Mouse (Mus musculus) MEL (cell line): ENCODE results near the gene Slc44a5. TPM values are rescaled to one million over a fixed set of nuclear protein-coding genes. Genes with fewer than 3 reads are reported as not detected.

Experiments
- DNase-seq: peaks from one replicate; pipeline ENCODE4 v3.0.0; 2011; ENCODE audit warnings: low read depth, low spot score
- H3K27ac ChIP-seq: 2 replicates; pipeline ENCODE4 v1.5.1; 2012; ENCODE audit warnings: low read depth, mild to moderate bottlenecking, control low read depth, low read length, moderate library complexity; ENCODE audit not compliant: control insufficient read depth
- H3K27me3 ChIP-seq, 2 experiments: fragments of 150-350 bp in 1 of 2; sonication (generic) in 1 of 2; 2 replicates each; pipeline ENCODE4 v1.6.1; 2012; ENCODE audit warnings: low read length in 2 of 2, mild to moderate bottlenecking in 2 of 2, improper control_type of control experiment in 1 of 2, moderate library complexity in 1 of 2; ENCODE audit not compliant: insufficient read depth in 2 of 2, control insufficient read depth in 1 of 2
- H3K36me3 ChIP-seq, 2 experiments: 2 replicates each; pipeline ENCODE4 v1.6.1; 2012 to 2014; ENCODE audit warnings: low read length in 2 of 2, improper control_type of control experiment in 1 of 2, inconsistent platforms in 1 of 2, mild to moderate bottlenecking in 1 of 2; ENCODE audit not compliant: insufficient read depth in 2 of 2, control insufficient read depth in 1 of 2
- H3K4me1 ChIP-seq, 2 experiments: fragments of 150-350 bp in 1 of 2; sonication (generic) in 1 of 2; 2 replicates each; pipeline ENCODE4 v1.6.1; 2012; ENCODE audit warnings: low read length in 2 of 2, improper control_type of control experiment in 1 of 2, mild to moderate bottlenecking in 1 of 2; ENCODE audit not compliant: insufficient read depth in 2 of 2, control insufficient read depth in 1 of 2
- H3K4me3 ChIP-seq, 2 experiments: fragments of 150-350 bp in 1 of 2; sonication (generic) in 1 of 2; 2 replicates each; pipeline ENCODE4 v1.5.1; 2012; ENCODE audit warnings: low read depth in 2 of 2, low read length in 2 of 2, mild to moderate bottlenecking in 2 of 2, moderate library complexity in 2 of 2, control low read depth in 1 of 2, improper control_type of control experiment in 1 of 2; ENCODE audit not compliant: control insufficient read depth in 1 of 2, insufficient read depth in 1 of 2
- H3K79me2 ChIP-seq: 2 replicates; pipeline ENCODE4 v1.6.1; 2012; ENCODE audit warnings: mild to moderate bottlenecking, low read length, moderate library complexity; ENCODE audit not compliant: control insufficient read depth, poor library complexity, insufficient read depth
- H3K9ac ChIP-seq: 2 replicates; pipeline ENCODE4 v1.6.1; 2012; ENCODE audit warnings: low read depth, mild to moderate bottlenecking, control low read depth, low read length, moderate library complexity; ENCODE audit not compliant: control insufficient read depth, poor library complexity, severe bottlenecking
- H3K9me3 ChIP-seq: fragments of 150-350 bp; sonication (generic); replicated peaks from 2 replicates; pipeline ENCODE4 v1.6.1; 2012; ENCODE audit warnings: mild to moderate bottlenecking, low read length, improper control_type of control experiment, moderate library complexity; ENCODE audit not compliant: insufficient read depth
- BHLHE40 ChIP-seq: IDR thresholded peaks from 2 replicates; pipeline ENCODE4 v1.6.1; 2012; ENCODE audit warnings: low read depth, mild to moderate bottlenecking, inconsistent platforms, low read length, improper control_type of control experiment, borderline replicate concordance
- CHD2 ChIP-seq: IDR thresholded peaks from 2 replicates; pipeline ENCODE4 v1.6.1; 2011; ENCODE audit warnings: low read length, improper control_type of control experiment
- ELF1 ChIP-seq: IDR thresholded peaks from 2 replicates; pipeline ENCODE4 v1.6.1; 2014; ENCODE audit warnings: low read depth, mild to moderate bottlenecking, inconsistent platforms, low read length, improper control_type of control experiment, moderate library complexity
- ETS1 ChIP-seq: IDR thresholded peaks from 2 replicates; pipeline ENCODE4 v1.6.1; 2012; ENCODE audit warnings: low read depth, mild to moderate bottlenecking, inconsistent platforms, low read length, improper control_type of control experiment, moderate library complexity
- GABPA ChIP-seq: IDR thresholded peaks from 2 replicates; pipeline ENCODE4 v1.6.1; 2012; ENCODE audit warnings: low read depth, mild to moderate bottlenecking, inconsistent platforms, low read length, improper control_type of control experiment, moderate library complexity
- GATA1 ChIP-seq: IDR thresholded peaks from 2 replicates; pipeline ENCODE4 v1.6.1; 2011; ENCODE audit warnings: low read depth, low read length, improper control_type of control experiment
- HCFC1 ChIP-seq: IDR thresholded peaks from 2 replicates; pipeline ENCODE4 v1.6.1; 2012; ENCODE audit warnings: low read depth, mild to moderate bottlenecking, inconsistent platforms, low read length, improper control_type of control experiment, moderate library complexity
- JUND ChIP-seq: IDR thresholded peaks from 2 replicates; pipeline ENCODE4 v1.6.1; 2011; ENCODE audit warnings: low read depth, mild to moderate bottlenecking, improper control_type of control experiment, low read length
- KAT2A ChIP-seq: conservative IDR thresholded peaks from 2 replicates; pipeline ENCODE4 v1.6.1; 2012; ENCODE audit warnings: low read depth, low read length, improper control_type of control experiment, inconsistent platforms
- MAFK ChIP-seq: IDR thresholded peaks from 2 replicates; pipeline ENCODE4 v1.6.1; 2011; ENCODE audit warnings: low read depth, mild to moderate bottlenecking, low read length, improper control_type of control experiment, borderline replicate concordance
- MAZ ChIP-seq: IDR thresholded peaks from 2 replicates; pipeline ENCODE4 v1.6.1; 2012; ENCODE audit warnings: low read depth, mild to moderate bottlenecking, inconsistent platforms, low read length, improper control_type of control experiment
- MYB ChIP-seq: IDR thresholded peaks from 2 replicates; pipeline ENCODE4 v1.6.1; 2011; ENCODE audit warnings: mild to moderate bottlenecking, low read depth, low read length, improper control_type of control experiment
- MYC ChIP-seq: IDR thresholded peaks from 2 replicates; pipeline ENCODE4 v1.6.1; 2011; ENCODE audit warnings: low read depth, mild to moderate bottlenecking, low read length, improper control_type of control experiment, moderate library complexity
- NELFE ChIP-seq: IDR thresholded peaks from 2 replicates; pipeline ENCODE4 v1.6.1; 2011; ENCODE audit warnings: low read depth, low read length, improper control_type of control experiment
- NRF1 ChIP-seq: IDR thresholded peaks from 2 replicates; pipeline ENCODE4 v1.6.1; 2014; ENCODE audit warnings: low read depth, mild to moderate bottlenecking, inconsistent platforms, low read length, improper control_type of control experiment, moderate library complexity; ENCODE audit not compliant: poor library complexity, insufficient read depth, severe bottlenecking
- POLR2A ChIP-seq, 2 experiments: IDR thresholded peaks; 2 replicates each; pipeline ENCODE4 v1.6.1; 2011 to 2012; ENCODE audit warnings: low read length in 2 of 2, mild to moderate bottlenecking in 2 of 2, control low read depth in 1 of 2, improper control_type of control experiment in 1 of 2, low read depth in 1 of 2, moderate library complexity in 1 of 2; ENCODE audit not compliant: control insufficient read depth in 1 of 2, insufficient read depth in 1 of 2, poor library complexity in 1 of 2
- POLR2AphosphoS5 ChIP-seq: IDR thresholded peaks from 2 replicates; pipeline ENCODE4 v1.6.1; 2012; ENCODE audit warnings: low read depth, borderline replicate concordance, mild to moderate bottlenecking, inconsistent platforms, low read length, moderate library complexity, mixed read lengths
- RCOR1 ChIP-seq: IDR thresholded peaks from 2 replicates; pipeline ENCODE4 v1.6.1; 2012; ENCODE audit warnings: low read depth, mild to moderate bottlenecking, inconsistent platforms, low read length, improper control_type of control experiment
- SIN3A ChIP-seq: IDR thresholded peaks from 2 replicates; pipeline ENCODE4 v1.6.1; 2012; ENCODE audit warnings: low read length, improper control_type of control experiment, inconsistent platforms
- SMC3 ChIP-seq: IDR thresholded peaks from 2 replicates; pipeline ENCODE4 v1.6.1; 2011; ENCODE audit warnings: low read depth, low read length, improper control_type of control experiment
- TAL1 ChIP-seq: IDR thresholded peaks from 2 replicates; pipeline ENCODE4 v1.6.1; 2012; ENCODE audit warnings: mild to moderate bottlenecking, inconsistent platforms, low read length, moderate library complexity, mixed read lengths
- TBP ChIP-seq: IDR thresholded peaks from 2 replicates; pipeline ENCODE4 v1.8.0; 2011; ENCODE audit warnings: low read depth, low read length, improper control_type of control experiment
- UBTF ChIP-seq: IDR thresholded peaks from 2 replicates; pipeline ENCODE4 v1.6.1; 2012; ENCODE audit warnings: low read depth, mild to moderate bottlenecking, inconsistent platforms, low read length, improper control_type of control experiment, moderate library complexity, borderline replicate concordance; ENCODE audit not compliant: insufficient read depth
- ZC3H11A ChIP-seq: IDR thresholded peaks from 2 replicates; pipeline ENCODE4 v1.6.1; 2012; ENCODE audit warnings: low read depth, mild to moderate bottlenecking, inconsistent platforms, low read length, improper control_type of control experiment
- ZKSCAN1 ChIP-seq: IDR thresholded peaks from 2 replicates; pipeline ENCODE4 v1.6.1; 2012; ENCODE audit warnings: low read depth, mild to moderate bottlenecking, inconsistent platforms, low read length, improper control_type of control experiment, moderate library complexity
- ZNF384 ChIP-seq: IDR thresholded peaks from 2 replicates; pipeline ENCODE4 v1.6.1; 2012; ENCODE audit warnings: low read depth, mild to moderate bottlenecking, inconsistent platforms, low read length, improper control_type of control experiment
- polyA plus RNA-seq, 2 experiments: library from polyadenylated mRNA; stranded (reverse) in 1 of 2; unstranded in 1 of 2; fragments of >175 nt in 1 of 2; fragments of >200 nt in 1 of 2; gene quantifications; 2 replicates each; pipeline versions ENCODE4 v1.2.1 to v1.2.4; 2012; ENCODE audit warnings: low replicate concordance in 2 of 2, low read depth in 1 of 2; ENCODE audit not compliant: insufficient read length in 2 of 2, insufficient read depth in 1 of 2, missing spikeins in 1 of 2
- total RNA-seq: library from RNA; depleted of rRNA; stranded (reverse); fragments of 300-350 nt; gene quantifications from 2 replicates; pipeline ENCODE4 v1.2.3, GENCODE M21; 2012

Slc44a5 gene
- total and polyA plus RNA-seq, 3 experiments = not detected

DNA sequence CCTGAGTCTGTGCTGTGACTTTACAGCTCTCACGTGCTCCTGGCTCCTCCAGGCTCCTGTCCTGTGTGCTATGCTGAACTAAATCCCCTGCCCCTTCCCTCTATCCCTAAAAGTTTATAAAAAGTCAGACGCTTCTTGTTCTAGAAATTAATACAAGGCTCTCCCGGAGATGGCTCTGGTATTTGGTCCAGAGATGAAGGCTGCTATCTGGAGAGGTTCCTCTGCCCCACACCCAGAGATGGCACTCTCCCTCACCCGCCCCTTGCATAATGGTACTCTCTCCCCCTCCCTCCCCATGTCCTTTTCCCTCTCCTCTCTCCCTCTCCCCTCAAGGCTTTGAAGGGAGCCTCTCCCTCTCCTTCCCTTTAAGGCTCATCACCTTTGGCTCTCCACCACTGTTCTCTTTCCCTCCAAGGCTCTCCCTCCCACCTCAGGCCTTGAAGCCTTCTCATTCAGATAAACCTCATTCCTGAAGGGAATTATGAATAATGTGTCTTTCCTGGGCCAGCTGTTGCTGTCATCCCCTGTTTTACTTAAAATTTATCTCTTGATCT, 236.0 kb downstream of the Slc44a5 start:
- H3K27ac ChIP-seq = no peak overlapping the region
- H3K4me3 ChIP-seq = no peak overlapping the region
- H3K36me3 ChIP-seq = no peaks in the 10 kb centered on the region
- no peaks in the 10 kb centered on the region for H3K27me3 ChIP-seq
- H3K9me3 ChIP-seq = no peaks in the 10 kb centered on the region
- no peaks in the 10 kb centered on the region for H3K79me2 ChIP-seq
- no peaks in the 10 kb centered on the region for H3K4me1 ChIP-seq
- TF ChIP-seq BHLHE40 (no peak), POLR2AphosphoS5 (no peak), GABPA (no peak), ETS1 (no peak), JUND (no peak), UBTF (no peak), SIN3A (no peak), KAT2A (no peak), MYC (no peak), POLR2A (IDR thresholded peaks at IDR 0.05; ENCODE audit: control insufficient read depth in 1 of 2, insufficient read depth in 1 of 2, low read depth in 1 of 2, low read length in 2 of 2, poor library complexity in 1 of 2) (no peak), ELF1 (no peak), NRF1 (no peak), SMC3 (no peak), RCOR1 (no peak), MAFK (no peak), MAZ (no peak), CHD2 (no peak), ZKSCAN1 (no peak)
- H3K9ac ChIP-seq = no peak overlapping the region
- no peak for DNase-seq

DNA sequence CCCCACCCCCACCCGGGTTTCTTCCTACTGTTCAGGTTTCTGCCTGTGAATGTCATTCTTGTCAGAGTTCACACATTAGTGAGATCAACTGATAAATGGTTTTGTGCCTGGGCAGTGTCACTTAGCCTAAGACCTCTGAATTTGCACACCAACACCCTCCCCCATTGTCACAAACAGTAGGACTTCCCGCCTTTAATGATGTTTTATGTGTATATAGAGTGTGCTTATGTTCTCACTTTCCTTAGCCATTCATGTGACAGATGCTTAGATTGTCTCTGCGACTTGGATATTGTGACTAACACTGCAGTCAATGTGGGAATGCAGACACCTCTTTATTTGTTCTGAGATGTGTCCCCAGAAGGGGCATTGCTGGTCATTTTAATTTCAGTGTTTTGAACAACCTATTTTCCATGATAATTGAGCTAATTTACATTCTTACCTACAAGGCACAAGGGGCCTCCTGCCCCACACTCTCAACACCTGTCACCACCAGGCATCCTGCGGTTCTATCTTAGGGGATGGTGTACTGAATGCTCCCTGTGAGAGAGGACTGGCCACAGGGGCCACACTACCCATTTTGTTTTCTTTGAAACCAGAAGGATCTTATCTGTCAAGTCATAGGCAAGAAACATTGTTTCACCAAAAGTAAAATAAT, 236.7 kb downstream of the Slc44a5 start:
- no peak for DNase-seq
- TF ChIP-seq POLR2AphosphoS5 (no peak), ZNF384 (no peak), POLR2A (IDR thresholded peaks at IDR 0.05; ENCODE audit: control insufficient read depth in 1 of 2, insufficient read depth in 1 of 2, low read depth in 1 of 2, low read length in 2 of 2, poor library complexity in 1 of 2) (no peak), KAT2A (no peak), TAL1 (no peak), BHLHE40 (no peak), CHD2 (no peak), JUND (no peak), GATA1 (no peak), ZC3H11A (no peak), ELF1 (no peak), TBP (no peak), NELFE (no peak), MYB (no peak), MAFK (no peak), HCFC1 (no peak)
- TF ChIP-seq, all 39 proteins: peak for 0

More for the DNA sequence above, 236.7 kb downstream of the Slc44a5 start:
- no peaks in the 10 kb centered on the region for H3K27me3 ChIP-seq
- no peak overlapping the region for H3K27ac ChIP-seq
- H3K9me3 ChIP-seq = no peaks in the 10 kb centered on the region
- no peaks in the 10 kb centered on the region for H3K79me2 ChIP-seq
- H3K9ac ChIP-seq = no peak overlapping the region
- no peak overlapping the region for H3K4me3 ChIP-seq
- no peaks in the 10 kb centered on the region for H3K36me3 ChIP-seq
- no peaks in the 10 kb centered on the region for H3K4me1 ChIP-seq
